Mouse (Mus musculus) naive thymus-derived CD4-positive, alpha-beta T cell, adult 5 months (primary cell): Measurements from ENCODE around the gene Bmp6. TPM values are rescaled to one million over a fixed set of nuclear protein-coding genes. Genes with fewer than 3 reads are reported as not detected.

Experiments
- polyA plus RNA-seq: library from polyadenylated mRNA; unstranded; fragments of 100-300 nt; shearing (Covaris generic); gene quantifications from one replicate; pipeline ENCODE4 v1.2.1, GENCODE M21; 2017

The Bmp6 gene
- polyA plus RNA-seq = not detected

GRCm38 (mm10) chr13:38344713-38345430 lies at the start of gene Bmp6:
Gene Bmp6, plus strand, starts transcription at chr13:38345107.

GRCm38 (mm10) chr13:38528687-38529294 lies 183.9 kb downstream of the Bmp6 start, which contains the start of gene Txndc5:
Gene Txndc5, minus strand, starts transcription at chr13:38528824.

Other genes starting within 250 kb of the Bmp6 start
- not detected for gene Dsp, start 193.8 kb upstream of the Bmp6 start, polyA plus RNA-seq
- 86.3 TPM for gene Snrnp48, start 140.2 kb upstream of the Bmp6 start, polyA plus RNA-seq
- gene Txndc5, start 183.7 kb downstream of the Bmp6 start, polyA plus RNA-seq = 43.6 TPM